Mouse (Mus musculus) testis, postnatal 14 days (tissue): ENCODE data around the gene 2810004N23Rik.
A peak's percentile ranks its signal among the peaks of the same experiment; 100 is the strongest.
"Not testable (repeated sequence)": the region's sequence is repeated elsewhere in the genome, so short reads cannot be mapped to it uniquely, and the experiment has no call there.

Experiments used
- DNase-seq: peaks from one replicate; pipeline ENCODE4 v3.0.0; 2021; ENCODE audit warnings: low spot score

Gene 2810004N23Rik

DNA sequence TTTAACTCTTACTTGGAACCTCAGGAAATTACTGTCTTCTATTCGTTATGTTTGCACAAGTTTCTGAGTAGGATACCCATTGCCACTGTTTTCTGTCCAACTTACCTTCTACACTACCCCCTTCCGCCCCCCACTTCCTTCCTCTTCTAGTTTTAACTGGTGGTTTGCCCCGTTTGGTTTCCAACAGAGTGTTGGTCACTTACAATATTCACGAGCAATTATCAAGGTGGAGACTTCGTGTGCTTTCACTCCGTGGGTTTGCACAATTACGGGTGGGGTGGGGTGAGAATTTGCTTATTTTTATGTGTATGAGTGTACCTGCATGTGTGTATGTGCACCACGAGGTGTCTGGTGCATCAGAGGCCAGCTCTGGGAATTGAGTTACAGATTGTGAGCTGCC is 809 bp upstream of the 2810004N23Rik start:
- DNase-seq: no peak

GRCm38 (mm10) chr8:124863163-124863677 is 300 bp upstream of the 2810004N23Rik start:
- DNase-seq: no peak

DNA sequence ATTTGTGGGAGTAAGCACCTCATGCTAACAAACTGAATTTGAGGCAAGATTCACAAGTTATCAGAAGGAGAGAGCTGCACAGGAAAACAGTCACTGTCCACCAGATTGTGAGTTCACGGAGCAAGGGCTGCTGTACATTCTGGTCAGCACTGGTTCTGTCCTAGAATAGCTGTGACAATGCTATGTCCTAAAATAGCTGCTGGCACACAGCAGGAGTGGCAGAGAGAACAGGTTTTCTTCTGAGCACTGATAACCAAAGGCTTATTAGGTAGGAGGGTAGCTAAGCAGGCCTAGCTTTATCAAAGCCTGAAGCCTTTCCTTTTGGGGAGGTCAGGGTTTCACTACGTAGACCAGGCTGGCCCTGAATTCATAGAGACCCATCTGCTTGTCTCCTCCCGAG is 2.7 kb downstream of the 2810004N23Rik start:
- DNase-seq: no peak

GRCm38 (mm10) chr8:124859466-124859865 is 3.5 kb downstream of the 2810004N23Rik start:
- no peak for DNase-seq

- no peak for DNase-seq
Observed at GRCm38 (mm10) chr8:124853511-124853910, 9.4 kb downstream of the 2810004N23Rik start.

DNA sequence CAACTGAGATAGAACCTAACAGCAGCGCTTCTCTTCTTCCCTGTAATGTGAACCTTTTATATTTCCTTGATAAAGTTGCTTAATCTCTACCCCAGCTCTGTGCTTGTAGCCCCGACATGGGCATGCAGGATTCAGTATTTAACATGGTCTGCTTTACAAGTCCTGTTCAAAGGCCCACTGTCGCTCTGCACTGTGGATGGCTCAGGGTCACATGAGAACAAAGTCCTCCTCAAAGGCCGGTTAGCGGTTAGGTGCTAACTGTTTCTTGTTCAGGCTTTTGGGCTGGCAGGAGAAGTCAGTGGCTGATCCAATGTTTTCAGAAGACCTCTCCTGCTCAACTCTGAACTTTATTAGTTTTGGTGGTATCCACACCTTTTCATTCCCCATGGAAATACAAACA is 17.3 kb downstream of the 2810004N23Rik start:
- no peak for DNase-seq

DNA sequence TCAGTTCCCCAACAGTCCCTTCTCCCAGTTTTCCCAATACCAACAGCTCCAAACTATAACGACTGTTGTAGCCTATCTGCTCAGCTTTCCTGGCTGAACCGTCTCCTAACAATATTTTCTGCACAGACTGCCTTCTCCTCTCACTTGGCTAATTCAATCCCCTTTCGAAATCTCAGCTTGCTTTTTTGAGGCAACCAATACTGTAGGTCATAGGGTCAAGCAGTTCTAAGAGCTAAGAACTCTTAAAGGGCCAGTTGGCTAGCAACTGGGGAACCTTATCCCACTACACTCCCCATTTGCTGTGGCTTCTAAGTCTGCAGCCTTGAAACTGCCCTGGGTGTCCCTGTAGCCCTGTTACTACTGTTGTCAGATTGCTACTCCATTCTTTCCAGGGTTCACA is 17.8 kb downstream of the 2810004N23Rik start:
- no peak for DNase-seq

- DNase-seq: not testable (repeated sequence)
Observed at GRCm38 (mm10) chr8:124842929-124843328, 20.0 kb downstream of the 2810004N23Rik start.

DNA sequence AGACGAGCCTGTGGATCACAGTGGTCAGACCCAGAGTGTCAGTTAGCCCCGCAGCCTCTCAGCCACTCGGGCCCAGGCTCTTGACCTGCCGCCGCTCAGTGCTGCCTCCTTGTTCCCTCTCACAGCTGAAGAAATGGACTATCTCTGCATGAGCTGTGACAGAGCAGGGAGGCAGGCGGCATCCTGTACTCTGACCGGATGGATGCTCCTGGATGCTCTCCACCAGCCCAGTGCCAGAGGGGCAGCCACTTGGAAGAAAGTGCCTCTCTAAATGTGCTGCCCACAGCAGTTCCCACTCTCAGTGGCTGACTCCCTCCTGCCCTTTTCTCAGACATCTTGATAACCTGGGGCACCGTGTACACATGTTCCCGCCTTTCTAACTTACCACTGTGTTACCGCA is 21.1 kb downstream of the 2810004N23Rik start:
- no peak for DNase-seq

DNA sequence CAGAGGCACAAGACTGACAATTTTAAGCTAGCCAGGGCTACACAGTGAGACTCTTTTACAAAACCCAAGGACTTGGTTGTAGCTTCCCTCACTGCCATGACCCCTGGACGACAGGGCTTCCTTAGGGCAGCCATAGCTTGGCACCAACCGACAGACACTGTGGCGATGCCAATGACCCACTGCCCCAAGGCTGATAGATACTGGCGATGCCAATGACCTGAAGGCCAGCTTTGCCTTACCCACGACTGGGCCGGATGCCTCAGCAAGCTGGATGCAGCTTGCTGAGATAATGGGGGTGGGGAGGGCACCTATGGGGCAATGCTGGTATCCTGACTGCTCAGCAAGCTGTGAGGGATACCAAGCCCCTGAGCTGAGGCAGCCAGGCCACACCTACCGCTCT is 22.0 kb downstream of the 2810004N23Rik start:
- DNase-seq: no peak

DNA sequence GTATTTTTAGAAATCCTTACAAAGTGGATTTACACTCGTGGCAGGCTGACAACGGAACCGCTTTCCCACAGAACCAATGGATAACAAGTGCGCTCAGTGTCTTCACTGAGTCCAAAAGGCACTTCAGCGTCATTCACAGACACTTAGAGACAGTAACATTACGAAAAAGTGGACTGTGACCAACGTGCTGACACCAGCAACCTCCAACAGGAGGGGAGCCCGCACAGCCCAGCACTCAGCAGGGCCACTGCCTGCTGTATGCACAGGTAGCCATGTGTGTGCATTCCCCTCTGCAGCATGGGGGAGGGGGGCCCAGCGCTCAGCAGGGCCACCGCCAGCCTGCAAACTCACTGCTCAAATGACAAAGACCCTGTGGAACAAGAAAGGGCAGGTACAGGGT is 23.5 kb downstream of the 2810004N23Rik start:
- DNase-seq: no peak

DNA sequence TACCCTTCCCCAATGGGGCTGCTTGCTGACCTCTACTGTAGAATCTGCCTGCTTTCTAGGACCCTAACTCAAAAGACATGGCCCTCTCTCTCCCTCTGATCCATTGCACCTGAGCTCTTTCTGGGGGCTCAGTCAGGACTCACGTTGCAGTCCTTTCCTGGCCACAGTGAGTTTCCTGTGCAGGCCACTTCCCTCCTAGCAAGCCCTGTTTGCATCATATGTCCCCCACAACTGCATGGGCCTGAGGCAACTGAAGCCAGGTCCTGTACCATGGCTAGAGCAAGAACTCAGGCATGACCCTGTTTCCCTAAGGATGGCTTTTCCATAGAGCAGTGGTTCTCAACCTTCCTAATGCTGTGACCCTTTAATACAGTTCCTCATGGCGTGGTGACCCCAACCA is 25.0 kb downstream of the 2810004N23Rik start:
- DNase-seq: no peak

- DNase-seq: no peak
Observed at GRCm38 (mm10) chr8:124836907-124837306, 26.0 kb downstream of the 2810004N23Rik start.

GRCm38 (mm10) chr8:124836273-124836672 is 26.6 kb downstream of the 2810004N23Rik start:
- DNase-seq: no peak

DNA sequence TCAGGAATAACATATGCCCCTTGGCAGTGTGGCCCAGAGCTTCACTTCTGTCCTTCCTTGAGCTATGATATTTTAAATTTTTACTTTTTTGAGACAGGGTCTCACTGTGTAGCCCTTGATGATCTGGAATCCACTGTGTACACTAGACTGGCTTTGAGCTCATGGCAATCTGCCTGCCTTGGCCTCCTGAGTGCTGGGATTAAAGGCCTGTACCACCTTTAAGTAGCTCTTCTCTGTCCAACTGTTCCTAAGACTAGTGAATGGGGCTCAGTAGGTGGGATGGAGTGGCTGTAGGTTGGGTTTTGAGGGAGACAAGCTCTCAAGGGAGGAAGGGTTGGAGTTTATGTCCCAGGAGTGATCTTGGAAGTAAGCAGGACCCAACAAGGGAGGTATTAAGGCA is 27.1 kb downstream of the 2810004N23Rik start:
- no peak for DNase-seq

- no peak for DNase-seq
Observed at GRCm38 (mm10) chr8:124833430-124834205, 29.3 kb downstream of the 2810004N23Rik start.

DNA sequence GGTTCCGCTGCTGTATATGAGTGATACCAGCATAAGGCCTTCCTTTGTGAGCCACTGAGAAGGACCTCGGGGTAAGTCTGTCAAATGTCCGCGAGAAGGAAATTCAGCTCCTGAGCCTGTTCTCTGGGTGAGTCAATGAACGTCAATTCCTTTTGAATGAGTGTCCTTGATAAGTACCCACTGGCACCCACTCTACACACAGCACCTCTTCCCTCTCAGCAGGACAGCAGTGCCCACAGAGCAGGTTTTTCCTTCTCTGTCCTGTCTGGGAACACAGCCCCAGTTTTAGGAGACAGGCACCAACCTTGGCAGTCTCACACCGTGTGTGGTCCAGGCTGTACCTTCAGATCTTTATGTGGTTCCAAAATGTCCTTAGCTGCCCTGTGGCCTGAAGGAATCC is 31.0 kb downstream of the 2810004N23Rik start:
- DNase-seq: no peak

DNA sequence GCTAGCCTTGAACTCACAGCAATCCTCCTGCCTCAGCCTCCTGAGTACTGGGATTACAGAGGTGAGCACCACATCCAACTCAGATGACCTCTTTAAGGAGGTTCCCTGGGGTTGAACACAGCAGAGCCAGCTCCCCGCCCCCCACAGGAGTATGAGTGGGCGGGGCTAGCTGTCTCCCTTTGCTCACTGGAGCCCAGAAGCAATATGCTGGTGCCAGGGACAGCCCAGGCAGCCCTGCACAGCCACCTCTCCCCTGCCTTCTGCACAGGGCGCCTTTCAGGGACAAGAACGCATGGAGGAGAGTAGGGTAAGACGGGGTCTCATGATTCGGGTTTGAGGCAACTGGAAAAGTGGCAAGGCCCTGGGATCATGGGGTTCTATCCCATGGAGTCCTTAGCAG is 31.4 kb downstream of the 2810004N23Rik start:
- DNase-seq: no peak

GRCm38 (mm10) chr8:124830050-124830449 is 32.9 kb downstream of the 2810004N23Rik start:
- DNase-seq: no peak

GRCm38 (mm10) chr8:124828561-124829240 is 34.2 kb downstream of the 2810004N23Rik start:
- DNase-seq: no peak

DNA sequence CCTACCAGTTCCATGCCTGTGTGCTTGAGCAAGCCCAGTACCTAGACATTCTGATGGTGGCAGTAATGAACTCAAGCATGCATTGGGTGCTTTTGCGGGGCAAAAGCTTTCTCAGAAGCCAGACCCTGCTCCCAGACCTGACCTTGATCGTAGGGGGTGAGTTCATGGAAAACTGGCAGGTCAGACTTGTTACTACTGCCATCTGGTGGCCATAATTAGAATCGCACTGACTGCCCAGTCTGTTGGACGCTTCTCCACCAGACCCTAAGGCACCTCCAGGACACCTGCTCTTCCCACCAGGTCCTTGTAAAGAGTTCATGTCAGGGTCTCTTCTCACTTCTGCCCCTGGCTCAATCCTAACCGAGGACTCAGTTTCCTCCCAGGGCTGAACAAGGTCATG is 35.5 kb downstream of the 2810004N23Rik start:
- peak; percentile 45 for DNase-seq

DNA sequence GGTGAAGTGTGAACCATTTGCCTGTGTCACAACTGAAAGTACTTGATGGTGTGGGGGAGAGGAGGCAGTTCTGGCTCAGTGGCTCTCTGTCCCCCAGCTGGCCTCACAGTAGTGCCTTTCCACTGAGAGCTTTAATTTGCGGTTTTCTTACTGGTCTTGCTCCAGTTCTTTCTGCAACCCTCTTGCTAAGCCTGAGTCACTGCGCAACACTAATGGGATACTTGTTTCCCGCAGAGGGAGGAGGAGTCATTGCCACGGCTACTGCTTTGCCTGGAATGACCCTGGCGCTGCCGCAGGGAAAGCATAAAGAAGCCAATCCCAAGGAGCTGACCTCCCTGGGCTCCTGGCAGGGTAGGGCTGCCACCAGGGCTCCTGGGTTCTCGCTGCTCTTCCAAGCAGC is 36.3 kb downstream of the 2810004N23Rik start:
- DNase-seq: no peak

DNA sequence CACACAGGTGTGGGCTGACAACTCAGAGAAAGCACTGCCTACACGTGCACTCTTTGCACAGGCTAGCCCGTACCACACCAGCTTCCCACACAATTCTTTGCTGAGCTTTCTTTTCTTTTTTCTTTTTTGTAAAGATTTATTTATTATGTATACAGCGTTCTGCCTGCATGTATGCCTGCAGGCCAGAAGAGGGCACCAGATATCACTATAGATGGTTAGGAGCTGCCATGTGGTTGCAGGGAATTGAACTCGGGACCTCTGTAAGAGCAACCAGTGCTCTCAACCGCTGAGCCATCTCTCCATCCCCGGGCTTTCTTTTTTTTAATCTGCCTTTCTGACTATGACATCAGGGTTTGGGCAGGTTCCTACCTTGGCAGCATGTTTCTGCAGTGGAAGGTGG is 39.4 kb downstream of the 2810004N23Rik start:
- DNase-seq: no peak
